Mouse (Mus musculus): Measurements from ENCODE around the gene Sfxn1.

Gene Sfxn1

DNA sequence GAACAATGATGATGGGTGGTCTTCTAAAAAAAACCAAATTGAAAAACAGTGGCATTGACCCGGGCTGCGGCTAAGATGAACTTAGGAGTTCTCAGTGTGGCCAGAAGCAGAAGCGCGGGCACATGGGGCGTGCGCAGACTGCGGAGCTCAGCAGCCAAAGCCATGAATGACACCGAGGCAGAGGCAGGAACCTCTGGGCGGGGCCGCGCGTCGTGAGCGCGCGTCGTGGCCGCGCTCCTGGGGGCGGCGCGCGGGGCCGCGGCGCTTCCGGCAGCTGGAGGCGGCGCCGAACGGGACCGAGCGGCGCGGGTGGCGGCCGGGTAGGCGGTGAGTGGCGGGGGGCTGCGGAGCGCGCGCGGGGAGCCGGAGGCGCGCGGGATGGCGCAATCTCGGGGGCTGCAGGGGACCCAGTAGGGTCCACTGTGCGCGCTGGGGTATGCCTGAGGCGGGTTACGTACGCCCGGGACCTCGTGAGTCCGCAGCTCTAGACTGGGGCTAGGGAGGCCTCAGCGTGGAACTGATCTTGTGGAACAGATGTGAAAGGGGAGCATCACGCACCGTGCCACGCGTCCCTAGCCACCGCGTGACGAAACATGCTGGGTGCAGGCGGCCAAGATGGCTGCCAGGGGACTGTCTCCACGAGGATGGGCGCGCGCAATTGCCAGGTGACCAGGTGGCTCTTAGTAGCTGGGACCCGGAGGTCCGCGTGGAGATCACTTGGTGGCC, at the start of gene Sfxn1:
Gene Sfxn1, plus strand, starts transcription at position 264 of the 726 bp plus-strand sequence.
- ATAC-seq (ENCODE audit: insufficient number of reproducible peaks, low FRiP score, low TSS enrichment), result peak; percentile 62

DNA sequence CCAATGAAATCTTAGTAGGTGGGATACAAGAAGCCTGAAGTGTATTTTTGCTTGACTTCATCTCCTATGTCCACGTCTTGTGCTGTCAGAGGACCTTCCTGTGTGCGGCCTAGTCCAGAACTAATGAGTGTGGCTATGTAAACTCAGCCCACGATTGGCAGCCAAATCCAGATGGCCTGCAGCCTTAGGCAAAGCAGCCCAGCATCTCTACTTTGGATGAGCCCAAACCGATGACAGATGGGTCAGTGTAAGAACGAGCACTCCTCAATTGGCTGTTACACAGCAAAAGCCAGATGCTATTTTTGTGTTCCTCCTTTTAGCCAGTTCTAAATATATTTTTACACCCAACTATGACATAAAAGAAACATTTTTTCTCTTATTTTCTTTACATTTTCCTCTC, 48.4 kb upstream of the Sfxn1 start:
- 0 out of 2 replicates have a peak, but pooled peaks have one; percentile 40 for ATAC-seq (ENCODE audit: insufficient number of reproducible peaks, low FRiP score, low TSS enrichment)

DNA sequence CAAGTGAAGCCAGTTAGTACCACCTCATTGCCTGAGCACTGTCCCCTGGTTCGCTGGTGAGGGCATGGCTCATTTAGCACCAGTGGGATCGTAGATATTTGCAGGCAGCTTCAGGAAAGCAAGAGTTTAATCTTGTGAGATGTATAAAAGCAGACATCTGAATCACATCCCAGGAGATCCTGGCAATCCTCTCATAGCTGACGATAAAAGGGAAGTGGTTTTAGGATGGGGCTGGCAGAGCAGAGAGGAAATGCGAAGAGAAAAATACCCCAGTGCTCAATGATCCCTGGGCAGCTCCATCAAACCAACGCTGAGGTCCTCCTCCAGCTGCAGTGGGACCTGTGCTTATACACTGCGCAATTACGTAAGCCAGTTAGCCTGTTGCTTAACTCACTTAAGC, 44.6 kb upstream of the Sfxn1 start:
- ATAC-seq (ENCODE audit: insufficient number of reproducible peaks, low FRiP score, low TSS enrichment), result no peak

DNA sequence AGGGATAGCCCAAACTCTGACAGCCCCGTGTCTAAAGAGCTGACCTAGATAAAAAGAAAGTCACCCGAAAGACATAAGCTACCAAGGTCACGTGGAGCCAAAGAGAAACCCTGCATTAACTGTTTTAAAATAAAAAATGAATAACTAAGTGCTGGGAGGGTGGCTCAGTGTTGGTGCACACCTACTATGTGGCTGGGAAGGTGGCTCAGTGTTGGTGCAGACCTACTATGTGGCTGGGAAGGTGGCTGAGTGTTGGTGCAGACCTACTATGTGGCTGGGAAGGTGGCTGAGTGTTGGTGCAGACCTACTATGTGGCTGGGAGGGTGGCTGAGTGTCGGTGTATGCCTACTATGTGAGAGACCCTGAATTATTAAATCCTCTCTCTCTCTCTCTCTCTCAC, 38.0 kb upstream of the Sfxn1 start:
- no peak for ATAC-seq (ENCODE audit: insufficient number of reproducible peaks, low FRiP score, low TSS enrichment)

DNA sequence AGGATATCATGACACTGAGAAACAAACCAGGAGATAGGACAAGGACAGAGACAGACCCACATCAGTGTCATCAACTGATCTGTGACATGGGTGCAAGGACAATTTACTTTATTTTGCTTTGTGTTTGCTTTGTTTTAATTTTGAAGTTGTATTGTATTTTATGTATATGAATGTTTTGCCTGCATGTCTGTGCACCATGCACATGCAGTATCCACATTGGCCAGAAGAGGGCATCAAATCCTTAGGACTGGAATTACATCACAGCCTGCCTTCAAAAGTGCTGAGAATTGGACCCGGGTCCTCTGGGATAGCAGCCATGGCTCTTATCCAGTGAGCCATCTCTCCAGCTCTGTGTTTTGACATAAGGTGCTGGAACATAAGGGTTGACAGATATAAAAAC, 36.1 kb upstream of the Sfxn1 start:
- no peak for ATAC-seq (ENCODE audit: insufficient number of reproducible peaks, low FRiP score, low TSS enrichment)

DNA sequence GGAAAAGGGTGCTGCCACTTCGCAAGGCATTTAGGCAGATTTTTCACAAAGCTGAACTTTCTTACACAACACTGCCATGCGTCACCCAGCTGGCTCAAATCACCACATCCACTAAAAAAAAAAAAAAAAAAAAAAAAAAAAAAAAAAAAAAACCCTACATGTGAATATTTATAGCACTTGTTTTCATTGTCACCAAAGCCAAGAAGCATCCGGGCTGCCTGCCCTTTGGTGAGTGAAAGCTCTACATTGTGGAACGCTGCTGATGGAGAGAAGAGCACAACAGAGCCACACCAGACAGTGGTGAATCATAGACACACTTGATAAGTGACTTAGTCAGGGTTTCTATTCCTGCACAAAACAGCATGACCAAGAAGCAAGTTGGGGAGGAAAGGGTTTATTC, 33.7 kb upstream of the Sfxn1 start:
- ATAC-seq (ENCODE audit: insufficient number of reproducible peaks, low FRiP score, low TSS enrichment), result no peak

DNA sequence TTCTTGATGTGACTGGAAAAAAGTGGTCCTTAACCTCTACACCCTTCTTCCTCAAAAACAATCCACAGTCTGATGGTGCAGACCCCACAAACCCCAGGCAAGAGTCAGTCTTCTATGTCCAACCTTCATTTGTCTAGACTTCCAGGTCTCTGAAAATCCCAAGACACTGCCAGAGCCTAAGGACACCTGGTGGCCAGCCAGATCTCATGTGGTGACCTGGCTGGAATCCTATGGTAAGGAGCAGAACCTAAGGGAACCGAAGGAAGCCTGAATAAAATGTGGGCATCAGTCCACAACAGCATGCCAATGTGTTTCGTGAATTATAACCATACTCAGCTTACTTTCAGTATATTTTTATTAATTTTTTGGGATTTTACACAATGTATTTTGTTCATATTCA, 31.4 kb upstream of the Sfxn1 start:
- ATAC-seq (ENCODE audit: insufficient number of reproducible peaks, low FRiP score, low TSS enrichment), result no peak

DNA sequence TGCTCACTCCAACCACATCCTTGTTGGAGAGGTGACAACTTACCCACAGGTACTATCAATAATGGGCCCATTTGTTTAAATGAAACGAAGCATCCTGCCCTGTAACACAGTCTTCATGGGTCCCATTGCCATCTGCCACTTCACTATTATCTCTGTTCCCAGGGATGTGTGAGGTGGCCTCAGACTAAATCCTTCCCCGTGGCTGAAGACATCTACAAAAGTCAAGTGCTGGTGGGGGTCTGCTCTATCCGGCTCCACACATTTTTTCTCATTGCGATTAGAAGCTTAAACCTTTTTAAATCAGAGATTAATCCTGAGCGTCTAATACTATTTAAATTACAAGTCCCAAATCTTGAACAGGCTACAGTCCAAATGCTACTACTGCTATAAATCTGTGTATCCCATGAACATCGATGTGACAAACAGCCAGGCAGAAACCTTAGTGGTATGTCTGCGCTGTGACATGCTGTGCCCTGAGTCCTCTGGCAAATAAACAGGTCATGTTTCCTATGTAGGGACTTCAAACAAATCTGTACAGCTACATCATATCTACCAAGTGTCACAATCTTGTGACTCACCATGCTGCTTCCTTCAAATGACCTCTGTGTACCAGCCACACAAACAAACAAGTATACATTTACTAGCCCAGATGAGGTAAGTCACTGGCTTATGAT, 22.9 kb upstream of the Sfxn1 start:
- no peak for ATAC-seq (ENCODE audit: insufficient number of reproducible peaks, low FRiP score, low TSS enrichment)

DNA sequence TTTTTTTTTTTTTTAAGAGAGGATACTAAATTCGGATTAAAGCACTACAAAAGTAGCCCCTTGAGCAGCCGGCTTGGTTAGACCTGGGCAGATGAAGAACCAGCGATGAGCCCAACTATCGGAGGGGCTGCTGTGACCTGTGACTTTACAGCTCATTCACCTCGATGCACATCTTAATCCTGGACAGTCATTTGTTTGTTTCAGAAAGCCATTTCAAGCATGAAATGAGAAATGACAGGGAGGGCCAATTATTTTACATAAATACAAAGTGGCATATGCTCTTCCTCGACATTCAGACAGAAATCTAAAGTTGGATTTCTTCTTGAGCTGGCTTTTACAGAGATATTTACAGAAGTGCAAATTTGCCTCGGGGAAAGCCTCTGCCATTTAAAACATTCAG, 20.0 kb upstream of the Sfxn1 start:
- no peak for ATAC-seq (ENCODE audit: insufficient number of reproducible peaks, low FRiP score, low TSS enrichment)

DNA sequence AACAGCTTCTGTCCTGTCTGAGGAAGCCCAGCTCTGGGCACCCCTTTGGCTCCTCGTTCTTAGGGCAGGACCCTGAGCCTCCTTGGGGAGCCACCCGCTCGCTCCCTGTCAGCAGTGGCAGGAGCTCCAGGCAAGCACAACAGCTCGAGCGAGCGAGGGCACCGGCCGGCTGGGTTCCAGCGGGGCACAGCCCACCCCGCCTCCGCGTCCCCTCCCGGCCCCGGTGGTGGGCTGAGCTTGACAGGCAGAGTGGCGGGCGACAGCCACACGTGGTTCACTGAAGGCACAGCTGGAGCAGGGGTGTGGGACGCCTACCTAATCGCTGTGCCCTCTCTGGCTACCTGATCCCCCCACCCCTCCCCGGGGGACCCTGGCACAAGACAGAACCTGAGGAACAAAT, 16.7 kb upstream of the Sfxn1 start:
- ATAC-seq (ENCODE audit: insufficient number of reproducible peaks, low FRiP score, low TSS enrichment), result no peak

DNA sequence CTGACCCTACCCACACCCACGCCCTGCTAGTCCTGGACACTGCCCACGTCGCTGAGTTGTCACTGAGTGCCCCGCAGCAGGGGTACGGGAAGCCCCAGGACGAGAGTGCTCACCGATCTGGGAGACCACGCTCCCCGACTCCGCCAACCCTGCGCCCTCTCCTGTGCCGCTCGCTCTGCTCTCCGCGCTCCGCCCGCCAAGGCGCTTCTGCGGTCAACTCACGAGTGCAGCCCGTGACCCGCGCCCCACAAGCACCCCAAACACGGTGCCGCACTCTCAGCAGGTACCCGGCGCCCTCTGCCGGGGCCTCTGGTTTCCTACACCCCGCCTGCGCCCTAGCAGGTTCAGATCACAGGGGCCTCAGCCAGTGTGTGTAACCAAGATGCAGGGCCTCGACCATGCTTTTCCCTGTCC, 16.2 kb upstream of the Sfxn1 start, which contains the start of gene Drd1:
Gene Drd1, minus strand, starts transcription at position 258 of the 414 bp plus-strand sequence.
- ATAC-seq (ENCODE audit: insufficient number of reproducible peaks, low FRiP score, low TSS enrichment), result peak; percentile 52; the same call in 1 of the 2 replicates

DNA sequence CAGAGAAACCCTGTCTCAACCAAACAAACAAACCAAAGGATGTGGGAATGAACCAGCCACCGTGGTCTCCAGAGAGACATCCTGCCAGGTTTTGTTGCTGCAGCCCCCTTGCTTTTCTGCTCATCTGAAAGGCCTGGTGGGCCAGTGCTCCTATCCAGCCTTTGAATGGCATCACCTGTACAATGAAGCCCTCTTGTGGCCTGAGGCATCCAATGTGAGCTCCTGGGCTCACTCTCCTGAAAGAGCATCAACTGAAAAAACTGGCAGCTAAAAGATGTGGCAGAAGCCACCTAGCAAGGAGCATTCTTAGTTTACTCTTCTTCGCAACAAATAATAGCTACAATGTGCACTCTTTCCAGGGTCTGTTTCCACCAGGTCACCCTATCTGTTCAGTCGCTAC, 9.6 kb upstream of the Sfxn1 start:
- no peak for ATAC-seq (ENCODE audit: insufficient number of reproducible peaks, low FRiP score, low TSS enrichment)

DNA sequence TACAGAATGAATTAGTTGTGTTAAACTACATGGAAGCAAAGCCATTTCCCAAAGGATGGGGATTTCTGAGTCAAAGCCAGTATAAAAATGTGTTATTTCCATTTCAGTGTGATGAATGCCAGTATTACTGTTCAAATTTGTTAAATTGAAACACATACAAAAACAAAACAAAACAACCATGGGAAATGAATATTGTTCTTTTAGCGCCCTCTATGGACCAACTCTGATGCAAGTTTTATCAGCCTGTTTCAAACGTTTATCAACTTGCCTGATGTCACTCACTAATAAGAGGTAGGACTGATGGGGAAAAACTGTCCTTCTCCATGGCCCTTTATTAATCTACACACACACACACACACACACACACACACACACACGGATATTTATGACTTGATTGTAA, 8.4 kb upstream of the Sfxn1 start:
- no peak for ATAC-seq (ENCODE audit: insufficient number of reproducible peaks, low FRiP score, low TSS enrichment)

DNA sequence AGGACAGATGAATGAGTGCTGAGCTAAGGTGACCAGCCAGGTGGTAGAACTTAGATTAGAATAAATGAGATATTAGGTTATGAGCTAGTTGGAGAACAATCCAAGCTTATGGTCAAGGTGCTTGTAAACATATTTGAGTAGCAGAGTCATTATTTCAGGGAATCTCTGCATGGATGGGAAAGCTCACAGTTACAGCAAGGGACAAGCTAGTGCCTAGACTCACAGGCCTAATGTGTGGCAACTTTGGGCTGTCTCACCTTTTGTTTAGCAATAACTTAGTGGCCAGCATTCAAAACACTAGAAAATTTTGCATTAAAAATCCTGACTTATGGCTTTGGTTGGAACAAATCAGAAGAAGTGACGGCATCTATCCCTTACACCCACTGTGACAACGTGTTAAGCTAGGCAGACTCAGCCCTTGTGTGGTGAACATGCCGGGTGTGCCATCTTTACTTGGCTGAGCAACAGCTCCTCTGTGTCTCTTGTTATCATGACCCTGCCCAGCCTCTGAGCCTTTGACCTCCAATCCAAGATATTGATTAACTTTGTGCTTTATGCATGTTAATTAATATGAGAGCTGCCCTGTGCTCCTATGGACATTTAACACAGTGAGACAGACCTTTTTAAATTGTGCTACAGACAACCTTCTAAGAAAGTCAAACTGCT, 5.5 kb upstream of the Sfxn1 start:
- no peak for ATAC-seq (ENCODE audit: insufficient number of reproducible peaks, low FRiP score, low TSS enrichment)

DNA sequence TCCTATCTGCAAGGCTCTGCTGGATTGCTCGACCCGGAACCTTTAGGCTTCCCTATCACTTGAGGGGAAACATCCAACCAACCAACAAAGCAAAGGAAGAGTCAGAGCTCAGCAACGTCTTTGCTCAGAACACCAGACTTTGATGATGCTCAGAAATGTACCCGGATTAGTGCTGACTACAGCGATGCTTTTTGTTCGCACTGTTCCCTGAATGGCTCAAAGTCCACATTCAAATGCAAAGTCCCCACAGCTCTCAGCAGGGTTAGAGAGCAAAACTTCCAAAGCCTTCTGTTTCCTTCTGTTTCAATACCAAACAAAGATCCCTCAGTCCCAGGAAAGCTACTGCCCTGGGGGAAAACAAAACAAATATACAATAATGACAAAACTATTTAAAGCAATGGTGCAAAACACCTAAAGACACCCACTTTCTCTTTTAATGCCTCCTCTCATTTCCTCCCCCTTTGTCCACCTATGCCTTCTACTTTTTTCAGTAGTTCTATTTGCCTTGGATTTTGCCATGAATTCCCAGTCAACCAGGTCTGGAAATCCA, 4.0 kb upstream of the Sfxn1 start:
- ATAC-seq (ENCODE audit: insufficient number of reproducible peaks, low FRiP score, low TSS enrichment), result no peak

DNA sequence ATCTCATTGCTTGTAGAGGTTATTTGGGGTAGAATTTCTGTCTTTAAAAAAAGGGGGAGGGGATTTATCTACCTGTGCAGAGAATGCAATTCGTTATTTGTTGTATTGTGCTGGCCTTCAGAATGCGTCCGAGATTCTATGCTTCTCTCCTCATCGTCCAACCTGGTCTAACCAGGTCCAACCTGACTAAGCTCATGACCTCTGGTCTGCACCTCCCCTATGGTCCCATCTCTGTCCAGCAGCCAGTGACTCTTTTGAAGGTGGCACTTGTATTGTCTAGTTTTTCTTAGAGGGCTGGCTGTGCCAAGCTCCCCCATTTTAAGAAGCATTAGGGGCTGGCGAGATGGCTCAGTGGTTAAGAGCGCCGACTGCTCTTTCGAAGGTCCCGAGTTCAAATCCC, 658 bp upstream of the Sfxn1 start:
- ATAC-seq (ENCODE audit: insufficient number of reproducible peaks, low FRiP score, low TSS enrichment), result no peak

DNA sequence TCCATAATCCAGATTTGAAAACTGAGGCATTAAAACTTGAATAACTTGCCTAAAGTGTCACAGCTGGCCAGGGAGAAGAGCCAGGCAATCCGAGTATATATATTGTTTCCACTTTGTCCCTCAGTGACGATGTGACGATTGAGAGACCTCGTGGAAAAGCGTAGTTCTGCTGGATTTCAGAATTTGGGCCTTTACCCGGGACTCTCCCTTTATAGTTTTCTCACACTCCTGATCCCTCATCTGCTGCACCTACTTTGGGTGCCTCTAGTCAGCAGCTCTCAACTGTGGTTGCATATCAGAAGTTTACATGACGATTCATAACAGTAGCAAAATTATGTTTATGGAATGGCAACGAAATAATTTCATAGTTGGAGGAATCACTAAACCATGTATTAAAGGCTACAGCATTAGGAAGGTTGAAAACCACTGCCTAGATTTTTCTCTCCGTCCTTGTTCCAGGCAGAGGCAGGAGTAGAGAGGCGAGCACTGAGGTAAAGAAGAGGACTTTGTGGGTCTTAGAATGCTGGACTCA, 923 bp downstream of the Sfxn1 start:
- ATAC-seq (ENCODE audit: insufficient number of reproducible peaks, low FRiP score, low TSS enrichment), result no peak

DNA sequence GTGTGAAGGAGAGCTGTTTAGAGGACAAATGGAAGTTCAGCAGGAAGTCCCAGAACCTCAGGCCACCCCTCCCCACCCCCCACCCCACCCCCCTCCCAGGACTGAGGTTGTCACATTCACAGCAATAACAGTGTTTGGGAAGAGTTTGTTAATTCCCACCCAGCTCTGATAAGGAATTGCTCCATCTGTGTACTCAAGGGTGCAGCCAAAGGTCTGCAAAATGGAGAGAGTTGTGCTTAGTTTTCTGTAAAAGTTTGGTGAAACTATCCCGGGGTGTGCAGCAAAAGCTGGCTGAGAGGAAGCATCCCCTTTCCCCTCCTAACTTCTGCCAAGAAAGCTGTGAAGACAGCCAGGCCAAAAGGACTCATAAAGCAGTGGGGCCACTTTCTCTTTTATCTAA, 1.4 kb downstream of the Sfxn1 start:
- ATAC-seq (ENCODE audit: insufficient number of reproducible peaks, low FRiP score, low TSS enrichment), result no peak

DNA sequence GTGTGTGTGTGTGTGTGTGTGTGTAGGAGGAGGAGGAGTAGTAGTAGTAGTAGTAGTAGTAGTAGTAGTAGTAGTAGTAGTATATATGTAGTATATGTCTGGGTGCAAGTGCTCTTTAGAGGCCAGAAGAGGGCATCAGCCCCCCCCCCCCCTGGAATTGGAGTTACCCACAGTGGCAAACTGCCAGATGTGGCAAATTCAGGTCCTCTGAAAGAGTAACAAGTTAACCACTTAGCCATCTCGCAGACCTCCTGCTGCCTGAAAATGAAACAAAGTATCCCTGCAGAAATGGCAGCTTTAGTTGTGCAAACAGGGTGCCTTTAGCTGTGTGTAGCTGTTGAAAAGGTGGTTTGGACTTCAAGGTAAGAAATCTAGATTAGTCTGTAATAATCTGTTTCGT, 1.8 kb downstream of the Sfxn1 start:
- ATAC-seq (ENCODE audit: insufficient number of reproducible peaks, low FRiP score, low TSS enrichment), result no peak

DNA sequence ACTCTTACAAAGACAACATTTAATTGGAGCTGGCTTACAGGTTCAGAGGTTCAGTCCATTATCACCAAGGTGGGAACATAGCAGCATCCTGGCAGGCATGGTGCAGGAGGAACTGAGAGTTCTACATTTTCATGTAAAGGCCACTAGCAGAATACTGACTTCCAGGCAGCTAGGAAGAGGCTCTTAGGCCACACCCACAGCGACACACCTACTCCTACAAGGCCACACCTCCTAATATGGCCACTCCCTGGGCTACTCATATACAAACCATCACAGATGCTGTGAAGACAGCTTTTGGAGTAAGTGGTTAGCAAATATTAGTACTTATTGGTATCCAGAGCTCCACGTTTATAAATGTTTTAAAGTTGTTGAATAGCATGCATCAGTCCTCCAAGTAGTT, 3.7 kb downstream of the Sfxn1 start:
- ATAC-seq (ENCODE audit: insufficient number of reproducible peaks, low FRiP score, low TSS enrichment), result no peak

DNA sequence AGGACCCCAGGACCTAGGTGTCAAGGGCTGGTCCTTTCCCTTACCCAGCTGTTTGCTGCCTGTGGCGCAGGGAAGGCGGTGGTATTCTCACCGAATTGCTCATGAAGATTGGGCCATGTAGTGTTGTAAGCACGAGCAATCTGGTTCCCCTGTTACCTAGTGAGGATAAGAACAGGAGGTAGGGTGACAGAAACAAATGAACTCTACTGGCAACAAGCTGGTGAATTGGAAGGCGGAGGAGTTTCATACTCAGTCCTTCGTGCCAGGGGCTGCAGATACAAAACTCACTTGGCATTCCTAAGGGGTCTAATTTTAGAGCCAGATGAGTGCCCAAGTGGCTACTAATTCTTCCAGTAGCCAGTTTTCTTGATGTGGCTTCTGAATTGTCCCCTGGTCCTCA, 4.4 kb downstream of the Sfxn1 start:
- ATAC-seq (ENCODE audit: insufficient number of reproducible peaks, low FRiP score, low TSS enrichment), result no peak
